Mouse (Mus musculus) cortical plate, adult 2 months (tissue): ENCODE measurements around the gene Klhl26.

ENCODE experiments used
- CTCF ChIP-seq: fragments of 200-500 bp; IDR thresholded peaks from 2 replicates; pipeline ENCODE4 v1.5.1; 2011; ENCODE audit warnings: mild to moderate bottlenecking, control low read depth, low read length; ENCODE audit not compliant: insufficient read depth; ENCODE audit errors: extremely low read depth
- POLR2A ChIP-seq: fragments of 200-500 bp; IDR thresholded peaks from 2 replicates; pipeline ENCODE4 v1.6.1; 2011; ENCODE audit warnings: mild to moderate bottlenecking, low read length, control low read depth; ENCODE audit not compliant: insufficient read depth; ENCODE audit errors: extremely low read depth

DNA sequence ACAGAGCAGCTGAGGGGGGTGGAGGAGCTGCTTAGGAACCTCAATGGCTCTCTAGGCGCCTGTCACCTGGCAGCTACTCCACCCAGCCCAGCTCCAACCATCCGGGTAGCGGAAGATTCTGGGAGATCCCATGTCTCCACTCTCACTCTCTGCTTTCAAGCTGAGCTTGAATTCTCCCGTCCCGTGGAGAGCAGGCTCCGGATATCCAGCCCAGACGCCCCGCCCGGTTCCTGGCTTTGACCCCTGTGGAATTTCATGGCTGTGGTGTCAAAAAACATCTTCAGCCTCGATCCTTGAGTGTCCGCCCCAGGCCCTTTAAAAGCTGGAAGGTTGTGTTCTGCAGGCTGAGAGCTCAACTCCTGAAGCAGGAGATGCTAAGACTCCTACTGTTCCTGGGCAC lies 10.0 kb downstream of the Klhl26 start:
- no peak for TF ChIP-seq CTCF
- TF ChIP-seq POLR2A: no peak
